Mouse (Mus musculus) gastrocnemius, postnatal 14 days (tissue): ENCODE results near the gene Ctnna2. TPM values are rescaled to one million over a fixed set of nuclear protein-coding genes. Genes with fewer than 3 reads are reported as not detected.

Experiments used
- DNase-seq: peaks from one replicate; pipeline ENCODE4 v3.0.0; 2021; ENCODE audit warnings: mixed read lengths
- intact Hi-C: fragments of 180-260 bp; cut with DNase I; formaldehyde crosslinking; loops from one replicate; pipeline ENCODE4 v1.15.1; 2025; ENCODE audit warnings: low total_unique reads
- total RNA-seq, 2 experiments: library from RNA; stranded (reverse); gene quantifications; 2 replicates each; pipeline ENCODE4 v1.2.3; 2021

Ctnna2 gene
- total RNA-seq, 2 experiments from 2014 or later: 0.10 to 0.22 TPM

GRCm38 (mm10) chr6:77468058-77468457, 511.4 kb downstream of the Ctnna2 start:
- intact Hi-C loops: no loop called here
- no peak for DNase-seq

- no peak for DNase-seq
- intact Hi-C loops: no loop called here
These were observed 516.8 kb downstream of the Ctnna2 start for GRCm38 (mm10) chr6:77462737-77463136.

- no peak for DNase-seq
- intact Hi-C loops: no loop called here
These were observed 521.6 kb downstream of the Ctnna2 start for GRCm38 (mm10) chr6:77457919-77458318.

GRCm38 (mm10) chr6:77446861-77447260, 532.6 kb downstream of the Ctnna2 start:
- DNase-seq: no peak
- intact Hi-C loops: no loop called here

- intact Hi-C loops: no loop called here
- no peak for DNase-seq
These were observed 535.6 kb downstream of the Ctnna2 start for GRCm38 (mm10) chr6:77443906-77444305.

- no peak for DNase-seq
These were observed 538.4 kb downstream of the Ctnna2 start for GRCm38 (mm10) chr6:77441051-77441450.

GRCm38 (mm10) chr6:77430381-77430780, 549.1 kb downstream of the Ctnna2 start:
- intact Hi-C loops: no loop called here
- DNase-seq: no peak

More at GRCm38 (mm10) chr6:77441051-77441450, 538.4 kb downstream of the Ctnna2 start:
- intact Hi-C loops: no loop called here

GRCm38 (mm10) chr6:77425746-77426145, 553.8 kb downstream of the Ctnna2 start:
- intact Hi-C loops: no loop called here
- no peak for DNase-seq

GRCm38 (mm10) chr6:77424826-77425225, 554.7 kb downstream of the Ctnna2 start:
- DNase-seq: no peak
- intact Hi-C loops: no loop called here

GRCm38 (mm10) chr6:77421564-77422139, 557.8 kb downstream of the Ctnna2 start:
- intact Hi-C loops: no loop called here
- no peak for DNase-seq

GRCm38 (mm10) chr6:77416999-77417398, 562.5 kb downstream of the Ctnna2 start:
- DNase-seq: no peak
- intact Hi-C loops: no loop called here

- intact Hi-C loops: no loop called here
- DNase-seq: no peak
These were observed 566.0 kb downstream of the Ctnna2 start for GRCm38 (mm10) chr6:77413530-77413929.

- intact Hi-C loops: no loop called here
- DNase-seq: no peak
These were observed 571.0 kb downstream of the Ctnna2 start for GRCm38 (mm10) chr6:77408481-77408880.

GRCm38 (mm10) chr6:77400751-77401150, 578.7 kb downstream of the Ctnna2 start:
- intact Hi-C loops: no loop called here
- DNase-seq: no peak

GRCm38 (mm10) chr6:77391663-77392062, 587.8 kb downstream of the Ctnna2 start:
- intact Hi-C loops: no loop called here
- no peak for DNase-seq

- no peak for DNase-seq
- intact Hi-C loops: no loop called here
These were observed 598.2 kb downstream of the Ctnna2 start for GRCm38 (mm10) chr6:77381309-77381708.

GRCm38 (mm10) chr6:77373132-77373531, 606.4 kb downstream of the Ctnna2 start:
- no peak for DNase-seq
- intact Hi-C loops: no loop called here

GRCm38 (mm10) chr6:77371147-77371546, 608.4 kb downstream of the Ctnna2 start:
- intact Hi-C loops: no loop called here
- DNase-seq: no peak

- no peak for DNase-seq
- intact Hi-C loops: no loop called here
These were observed 621.0 kb downstream of the Ctnna2 start for GRCm38 (mm10) chr6:77358471-77358837.

GRCm38 (mm10) chr6:77357748-77358470, 621.6 kb downstream of the Ctnna2 start:
- intact Hi-C loops: no loop called here
- no peak for DNase-seq

- intact Hi-C loops: no loop called here
These were observed 624.7 kb downstream of the Ctnna2 start for GRCm38 (mm10) chr6:77354826-77355225.

More at GRCm38 (mm10) chr6:77354826-77355225, 624.7 kb downstream of the Ctnna2 start:
- DNase-seq: no peak
